Mouse (Mus musculus) liver, embryonic 14.5 days (tissue): ENCODE measurements around the gene Cntln.

ENCODE experiments used
- CTCF ChIP-seq: IDR thresholded peaks from 2 replicates; pipeline ENCODE4 v1.5.1; 2016; ENCODE audit warnings: antibody characterized with exemption, low read depth, control low read depth
- EP300 ChIP-seq: IDR thresholded peaks from 2 replicates; pipeline ENCODE4 v1.6.1; 2016; ENCODE audit warnings: antibody characterized with exemption, low read depth

DNA sequence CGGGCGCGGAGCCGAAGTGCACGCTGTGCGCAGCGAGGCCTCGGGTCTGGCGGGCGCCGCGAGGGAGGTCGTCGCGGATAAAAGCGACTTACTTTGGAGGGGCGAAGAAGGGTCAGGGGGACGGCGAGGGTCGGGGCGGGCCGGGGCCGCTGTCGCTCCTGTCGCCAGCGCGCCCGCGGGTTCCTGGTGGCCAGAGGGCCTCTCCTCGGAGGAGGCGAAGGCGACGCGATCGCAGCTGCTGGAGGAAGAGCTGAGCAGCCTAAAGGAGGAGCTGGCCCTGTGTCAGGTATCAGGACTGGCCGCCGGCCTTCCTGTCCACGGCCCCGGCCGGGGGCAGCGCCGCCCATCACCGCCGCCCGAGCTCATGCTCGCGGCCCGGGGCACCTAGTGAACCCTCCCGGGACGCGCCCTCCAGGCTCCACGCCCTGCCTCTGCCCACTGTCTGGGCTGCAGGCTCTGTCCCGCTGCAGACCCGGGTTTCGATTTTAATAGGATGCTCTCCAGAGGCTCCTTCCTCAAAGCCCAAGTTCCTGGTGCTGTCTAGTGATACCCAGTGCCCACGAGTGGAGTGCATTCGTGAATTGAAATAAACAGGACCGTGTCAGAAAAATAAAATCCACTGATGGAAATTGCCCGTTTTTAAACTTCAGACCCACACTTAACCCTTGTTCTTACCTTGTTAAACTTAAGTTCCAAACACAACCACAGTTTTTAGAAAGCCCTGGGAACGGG, 596 bp downstream of the Cntln start:
- no peak for TF ChIP-seq EP300
- no peak for TF ChIP-seq CTCF
